Mouse (Mus musculus): ENCODE measurements around the gene Mcidas.

DNA sequence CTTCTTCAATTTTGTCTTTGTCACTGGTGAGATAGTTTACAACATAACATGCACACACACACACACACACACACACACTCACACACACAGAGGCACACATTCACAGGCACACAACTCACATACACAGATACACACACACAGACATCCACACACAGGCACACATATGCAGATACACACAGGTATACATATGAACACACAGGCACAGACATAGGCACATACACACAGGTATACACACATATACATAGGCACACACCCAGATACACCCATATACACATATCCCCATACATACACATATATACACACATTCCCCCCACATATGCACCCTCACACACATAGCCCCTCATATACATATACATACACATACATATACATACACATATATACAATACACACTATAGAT, 53.4 kb downstream of the Mcidas start:
- TF ChIP-seq POLR2A (IDR thresholded peaks at IDR 0.05; ENCODE audit: insufficient read depth, low read length) (no peak), CTCF (IDR thresholded peaks at IDR 0.05; ENCODE audit: low read depth, low read length) (no peak)
